Mouse (Mus musculus) layer of hippocampus, adult 18-20 months (tissue): ENCODE results near the gene Sox5. TPM values are rescaled to one million over a fixed set of nuclear protein-coding genes. Genes with fewer than 3 reads are reported as not detected.

Experiments
- DNase-seq, 2 experiments: peaks; one replicate each; pipeline ENCODE4 v3.0.0; 2022; ENCODE audit warnings: low spot score in 2 of 2
- total RNA-seq, 2 experiments: library from RNA; stranded (reverse); gene quantifications; 2 replicates each; pipeline ENCODE4 v1.2.3; 2021

Gene Sox5
- total RNA-seq, 2 experiments from 2014 or later: 31.3 to 37.0 TPM

GRCm38 (mm10) chr6:144337436-144337969 is 444.3 kb downstream of the Sox5 start:
- no peak for DNase-seq

GRCm38 (mm10) chr6:144336789-144337188 is 445.0 kb downstream of the Sox5 start:
- DNase-seq: no peak

- DNase-seq: no peak
These were observed 448.6 kb downstream of the Sox5 start for GRCm38 (mm10) chr6:144333146-144333545.

- DNase-seq: no peak
These were observed 449.8 kb downstream of the Sox5 start for GRCm38 (mm10) chr6:144332027-144332426.

GRCm38 (mm10) chr6:144329311-144329930 is 452.4 kb downstream of the Sox5 start:
- DNase-seq: no peak

GRCm38 (mm10) chr6:144328779-144329178 is 453.0 kb downstream of the Sox5 start:
- DNase-seq: no peak

GRCm38 (mm10) chr6:144326817-144327216 is 455.0 kb downstream of the Sox5 start:
- no peak for DNase-seq

- DNase-seq: no peak
These were observed 458.4 kb downstream of the Sox5 start for GRCm38 (mm10) chr6:144323372-144323771.

GRCm38 (mm10) chr6:144322297-144323047 is 459.3 kb downstream of the Sox5 start:
- no peak for DNase-seq

- DNase-seq: no peak
These were observed 461.4 kb downstream of the Sox5 start for GRCm38 (mm10) chr6:144320327-144320726.

- no peak for DNase-seq
These were observed 462.1 kb downstream of the Sox5 start for GRCm38 (mm10) chr6:144319717-144320116.

- no peak for DNase-seq
These were observed 468.7 kb downstream of the Sox5 start for GRCm38 (mm10) chr6:144312781-144313754.

- no peak for DNase-seq
These were observed 469.4 kb downstream of the Sox5 start for GRCm38 (mm10) chr6:144312282-144312780.

GRCm38 (mm10) chr6:144311754-144312153 is 470.0 kb downstream of the Sox5 start:
- no peak for DNase-seq

- no peak for DNase-seq
These were observed 472.6 kb downstream of the Sox5 start for GRCm38 (mm10) chr6:144309171-144309570.

GRCm38 (mm10) chr6:144307551-144308149 is 474.1 kb downstream of the Sox5 start:
- no peak for DNase-seq

- no peak for DNase-seq
These were observed 479.0 kb downstream of the Sox5 start for GRCm38 (mm10) chr6:144302823-144303222.

GRCm38 (mm10) chr6:144301082-144301481 is 480.7 kb downstream of the Sox5 start:
- DNase-seq: no peak

GRCm38 (mm10) chr6:144299503-144299858 is 482.3 kb downstream of the Sox5 start:
- DNase-seq: no peak

GRCm38 (mm10) chr6:144298641-144299502 is 482.9 kb downstream of the Sox5 start:
- DNase-seq: peak in 1 of 2 experiments; percentile 11
